Mouse (Mus musculus) monocyte, adult 59 days (primary cell): ENCODE data around the gene 4930433I11Rik. TPM values are rescaled to one million over a fixed set of nuclear protein-coding genes. Genes with fewer than 3 reads are reported as not detected.

Source experiments
- total RNA-seq, 2 experiments: library from RNA; stranded (reverse); gene quantifications; one replicate each; pipeline ENCODE4 v1.2.4; 2023

4930433I11Rik gene
- total RNA-seq: not detected

GRCm38 (mm10) chr7:40987243-40987642, at the start of gene 4930433I11Rik:
Gene 4930433I11Rik, plus strand, starts transcription at chr7:40987543.

GRCm38 (mm10) chr7:41032419-41032818, 45.1 kb downstream of the 4930433I11Rik start, which contains the start of gene Gm4884:
Gene Gm4884, plus strand, starts transcription at chr7:41032719.

Other genes starting within 250 kb of the 4930433I11Rik start
- gene Vstm2b, start 89.2 kb upstream of the 4930433I11Rik start, total RNA-seq: not detected
- gene Gm4884, start 45.2 kb downstream of the 4930433I11Rik start, total RNA-seq: not detected
- not detected for gene Gm5592, start 166.3 kb downstream of the 4930433I11Rik start, total RNA-seq